Mouse (Mus musculus) cortical plate, adult 2 months (tissue): ENCODE results near the gene Arf1.

ENCODE experiments used
- CTCF ChIP-seq: fragments of 200-500 bp; IDR thresholded peaks from 2 replicates; pipeline ENCODE4 v1.5.1; 2011; ENCODE audit warnings: mild to moderate bottlenecking, control low read depth, low read length; ENCODE audit not compliant: insufficient read depth; ENCODE audit errors: extremely low read depth
- POLR2A ChIP-seq: fragments of 200-500 bp; IDR thresholded peaks from 2 replicates; pipeline ENCODE4 v1.6.1; 2011; ENCODE audit warnings: mild to moderate bottlenecking, low read length, control low read depth; ENCODE audit not compliant: insufficient read depth; ENCODE audit errors: extremely low read depth

GRCm38 (mm10) chr11:59176921-59177320 lies 51.1 kb downstream of the Arf1 start:
- TF ChIP-seq CTCF (no peak), POLR2A (no peak)
